Mouse (Mus musculus): ENCODE results near the gene Cobll1.

- TF ChIP-seq CTCF (IDR thresholded peaks at IDR 0.05; ENCODE audit: borderline replicate concordance, extremely low read depth, insufficient read depth, insufficient read length) (no peak), POLR2A (IDR thresholded peaks at IDR 0.05; ENCODE audit: borderline replicate concordance, extremely low read depth, insufficient read depth, insufficient read length, poor library complexity, severe bottlenecking) (no peak)
These were observed 143.6 kb downstream of the Cobll1 start for GRCm38 (mm10) chr2:65095571-65095970.
